Mouse (Mus musculus) cerebellum, adult 2 months (tissue): Measurements from ENCODE around the gene Vmn2r11. TPM values are rescaled to one million over a fixed set of nuclear protein-coding genes. Genes with fewer than 3 reads are reported as not detected.
"Not testable (repeated sequence)": the region's sequence is repeated elsewhere in the genome, so short reads cannot be mapped to it uniquely, and the experiment has no call there.

Experiments
- DNase-seq, 2 experiments: peaks; one replicate each; pipeline ENCODE4 v3.0.0; 2021
- H3K27ac ChIP-seq: fragments of 200-500 bp; 2 replicates; pipeline ENCODE4 v1.5.1; 2012; ENCODE audit warnings: low read length, control low read depth, inconsistent platforms; ENCODE audit not compliant: insufficient read depth
- H3K27me3 ChIP-seq: fragments of 200-500 bp; 2 replicates; pipeline ENCODE4 v1.6.1; 2012; ENCODE audit warnings: inconsistent platforms, mild to moderate bottlenecking, low read length, moderate library complexity; ENCODE audit not compliant: control insufficient read depth, insufficient read depth
- H3K4me1 ChIP-seq: fragments of 200-500 bp; 2 replicates; pipeline ENCODE4 v1.6.1; 2011; ENCODE audit warnings: low read length; ENCODE audit not compliant: control insufficient read depth, insufficient read depth
- H3K4me3 ChIP-seq: fragments of 200-500 bp; replicated peaks from 2 replicates; pipeline ENCODE3; 2011; ENCODE audit warnings: mild to moderate bottlenecking, low read depth, low read length, control low read depth; ENCODE audit not compliant: insufficient read depth
- CTCF ChIP-seq: fragments of 200-500 bp; IDR thresholded peaks from 2 replicates; pipeline ENCODE4 v1.5.1; 2011; ENCODE audit warnings: low read depth, mild to moderate bottlenecking, control low read depth, low read length, moderate library complexity, borderline replicate concordance; ENCODE audit not compliant: insufficient read depth
- POLR2A ChIP-seq: fragments of 200-500 bp; IDR thresholded peaks from 2 replicates; pipeline ENCODE4 v1.6.1; 2011; ENCODE audit warnings: low read length, control low read depth, borderline replicate concordance; ENCODE audit not compliant: insufficient read depth
- WGBS: fragments of 180-500 bp; shearing (Covaris S2); methylation state at CpG from one replicate; pipeline ENCODE4 v1.1.7; 2018; 5-methylcytosine and 5-hydroxymethylcytosine counted together
- polyA plus RNA-seq: library from polyadenylated mRNA; depleted of rRNA; stranded (reverse); fragments of >200 nt; gene quantifications from 2 replicates; pipeline ENCODE4 v1.2.3, GENCODE M21; 2012; rRNA removed

Vmn2r11 gene
- not detected in 2 replicates for polyA plus RNA-seq

DNA sequence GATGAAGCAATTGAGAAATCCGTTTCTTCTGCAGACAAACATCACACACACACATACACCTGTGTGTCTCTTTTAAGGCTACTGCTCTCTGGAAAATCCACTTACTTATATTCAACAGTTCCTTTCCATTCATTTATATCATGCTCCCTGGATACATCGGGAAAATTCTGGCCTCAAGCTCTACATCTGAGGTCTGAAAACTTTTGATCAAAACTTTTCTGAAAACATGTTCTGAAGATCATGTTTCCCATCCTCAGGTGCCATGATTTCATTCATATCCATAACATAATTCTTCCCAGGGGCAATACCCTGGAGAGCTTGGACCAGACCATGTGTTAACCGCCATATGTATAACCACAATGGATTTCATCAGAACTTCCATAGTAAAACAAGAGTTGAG is at the start of gene Vmn2r11:
TSS of gene Vmn2r11 (minus strand) at position 101 of the 400 bp plus-strand sequence.
- 81% methylated on average over 3 of the region's 3 CpGs for WGBS
- not testable (repeated sequence) for H3K27ac ChIP-seq, H3K4me3 ChIP-seq, H3K4me1 ChIP-seq, DNase-seq, H3K27me3 ChIP-seq

DNA sequence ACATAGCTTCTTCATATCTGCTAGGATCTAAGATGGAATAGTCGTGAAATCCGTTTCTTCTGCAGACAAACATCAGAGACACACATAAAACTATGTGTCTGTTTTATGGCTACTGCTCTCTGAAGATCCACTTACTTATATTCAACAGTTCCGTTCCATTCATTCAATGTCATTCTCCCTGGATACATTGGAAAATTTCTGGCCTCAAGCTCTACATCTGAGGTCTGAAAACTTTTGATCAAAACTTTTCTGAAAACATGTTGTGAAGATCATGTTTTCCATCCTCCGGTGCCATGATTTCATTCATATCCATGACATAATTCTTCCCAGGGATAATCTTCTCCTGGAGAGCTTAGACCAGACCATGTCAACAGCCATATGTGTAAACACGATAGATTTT is 38.5 kb upstream of the Vmn2r11 start, which contains the start of gene Vmn2r12:
TSS of gene Vmn2r12 (minus strand) at position 101 of the 400 bp plus-strand sequence.
- not testable (repeated sequence) for DNase-seq, H3K4me3 ChIP-seq, H3K4me1 ChIP-seq, H3K27ac ChIP-seq, H3K27me3 ChIP-seq
- WGBS: 77% methylated on average over 5 of the region's 5 CpGs

DNA sequence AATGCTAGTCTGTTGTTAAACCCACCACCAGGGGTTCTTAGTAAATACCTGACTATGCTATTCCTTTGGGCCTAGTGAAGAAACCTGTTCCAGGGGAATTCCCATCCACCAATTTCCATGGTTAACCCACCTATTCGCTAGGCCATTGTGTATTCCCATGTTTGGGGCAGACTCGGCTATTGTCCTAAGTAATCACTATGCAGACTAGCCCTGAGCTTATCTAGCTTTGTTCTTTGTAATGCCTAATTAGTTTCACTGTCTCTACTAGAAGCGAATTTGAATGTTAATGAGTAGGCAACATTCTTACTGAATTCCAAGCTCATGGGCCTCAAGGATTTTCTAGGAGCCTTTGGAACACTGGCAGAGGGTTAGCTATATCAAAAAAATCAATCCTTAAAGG is 37.1 kb upstream of the Vmn2r11 start:
- H3K27me3 ChIP-seq, H3K4me3 ChIP-seq, DNase-seq, H3K27ac ChIP-seq, H3K4me1 ChIP-seq: not testable (repeated sequence)
- WGBS: 76% methylated on average over 3 of the region's 3 CpGs

DNA sequence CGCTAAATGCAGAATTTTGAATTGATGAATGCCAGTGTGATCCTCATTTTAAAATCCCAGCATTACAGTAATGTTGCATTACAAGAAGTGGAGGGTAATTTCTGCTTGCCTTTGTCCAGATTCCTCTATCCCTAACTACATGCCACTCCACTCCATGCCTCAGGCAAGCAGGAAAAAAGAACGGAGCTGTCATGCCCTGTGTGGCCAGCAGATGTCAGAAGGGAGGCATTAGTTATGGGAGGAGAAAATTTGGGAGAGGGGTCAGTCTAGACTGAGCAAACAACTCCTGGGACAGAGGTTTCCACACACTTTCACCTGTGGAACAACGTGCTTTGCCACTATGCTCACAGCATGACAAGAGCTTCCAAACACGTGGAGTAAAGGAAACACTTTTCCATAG is 12.6 kb upstream of the Vmn2r11 start:
- 37% methylated on average over 4 of the region's 4 CpGs for WGBS
- not testable (repeated sequence) for H3K4me1 ChIP-seq, DNase-seq, H3K4me3 ChIP-seq, H3K27me3 ChIP-seq, H3K27ac ChIP-seq

DNA sequence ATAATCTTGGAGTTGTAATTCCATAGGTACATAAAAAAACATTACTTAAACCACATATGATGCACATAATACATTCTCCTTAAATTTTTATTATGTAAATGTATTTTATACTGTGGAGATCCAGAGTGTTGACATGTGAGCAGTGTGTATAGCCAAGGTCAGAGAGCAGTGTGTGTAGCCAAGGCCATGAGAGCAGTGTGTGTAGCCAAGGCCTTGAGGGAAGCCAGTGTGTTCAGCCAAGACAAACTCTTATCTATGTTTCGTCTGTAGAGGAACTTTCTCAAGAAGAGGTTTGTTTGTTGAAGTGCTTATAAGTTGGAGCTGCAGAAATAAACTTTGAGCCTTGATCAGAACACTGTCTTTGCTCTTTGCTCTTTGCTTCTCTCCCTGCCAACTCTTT is 4.1 kb downstream of the Vmn2r11 start:
- no peak overlapping the region for H3K4me3 ChIP-seq
- H3K27me3 ChIP-seq: no peaks in the 10 kb centered on the region
- 59% methylated on average over 1 of the region's 1 CpGs for WGBS
- TF ChIP-seq POLR2A (no peak), CTCF (no peak)
- H3K27ac ChIP-seq: no peak overlapping the region
- H3K4me1 ChIP-seq: no peaks in the 10 kb centered on the region
- no peak for DNase-seq

DNA sequence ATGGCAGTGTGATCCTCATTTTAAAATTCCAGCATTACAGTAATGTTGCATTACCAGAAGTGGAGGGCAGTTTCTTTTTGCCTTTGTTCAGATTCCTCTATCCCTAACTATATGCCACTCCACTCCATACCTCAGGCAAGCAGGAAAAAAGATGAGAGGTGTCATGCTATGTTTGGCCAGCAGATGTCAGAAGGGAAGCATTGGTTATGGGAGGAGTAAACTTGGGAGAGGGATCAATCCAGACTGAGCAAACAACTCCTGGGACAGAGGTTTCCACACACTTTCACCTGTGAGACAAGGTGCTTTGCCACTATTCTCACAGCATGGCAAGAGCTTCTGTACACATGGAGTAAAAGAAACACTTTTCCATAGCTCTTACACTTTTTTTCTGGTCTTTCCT is 26.8 kb downstream of the Vmn2r11 start:
- no peak for DNase-seq
- TF ChIP-seq POLR2A (no peak), CTCF (no peak)
- Histone ChIP-seq H3K4me1 (no peaks in the 10 kb centered on the region), H3K27me3 (no peaks in the 10 kb centered on the region), H3K27ac (no peak overlapping the region), H3K4me3 (no peak overlapping the region)

DNA sequence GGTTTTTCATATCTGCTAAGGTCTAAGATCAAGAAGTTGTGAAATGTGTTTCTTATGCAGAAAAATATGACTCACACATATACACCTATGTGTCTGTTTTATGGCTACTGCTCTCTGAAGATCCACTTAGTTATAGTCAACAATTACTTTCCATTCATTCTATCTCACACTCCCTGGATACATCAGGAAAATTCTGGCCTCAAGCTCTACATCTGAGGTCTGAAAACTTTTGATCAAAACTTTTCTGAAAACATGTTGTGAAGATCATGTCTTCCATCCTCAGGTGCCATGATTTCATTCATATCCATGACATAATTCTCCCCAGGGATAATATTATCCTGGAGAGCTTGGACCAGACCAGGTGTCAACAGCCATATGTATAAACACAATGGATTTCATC is 52.9 kb downstream of the Vmn2r11 start, which contains the start of gene Vmn2r10:
TSS of gene Vmn2r10 (minus strand) at position 101 of the 400 bp plus-strand sequence.
- DNase-seq, H3K27me3 ChIP-seq, H3K4me1 ChIP-seq, H3K27ac ChIP-seq, H3K4me3 ChIP-seq: not testable (repeated sequence)

Other genes with a start within 250 kb of the Vmn2r11 start
- not detected in 2 replicates for gene Vmn2r9, start 207.0 kb downstream of the Vmn2r11 start, polyA plus RNA-seq
- not detected in 2 replicates for gene Vmn2r10, start 53.0 kb downstream of the Vmn2r11 start, polyA plus RNA-seq
- not detected in 2 replicates for gene Vmn2r12, start 38.4 kb upstream of the Vmn2r11 start, polyA plus RNA-seq
- gene Vmn2r13, start 132.6 kb upstream of the Vmn2r11 start, polyA plus RNA-seq: not detected in 2 replicates
- gene Vmn2r14, start 165.1 kb upstream of the Vmn2r11 start, polyA plus RNA-seq: not detected in 2 replicates
- gene Vmn2r15, start 238.1 kb upstream of the Vmn2r11 start, polyA plus RNA-seq: not detected in 2 replicates